Mouse (Mus musculus): ENCODE measurements around the gene Gm20806.
"Not testable (repeated sequence)": the region's sequence is repeated elsewhere in the genome, so short reads cannot be mapped to it uniquely, and the experiment has no call there.

Gene Gm20806

GRCm38 (mm10) chrY:78837956-78838355 lies at the start of gene Gm20806:
Gene Gm20806 (minus strand): TSS chrY:78838056.
- not testable (repeated sequence) for DNase-seq
